Mouse (Mus musculus): Measurements from ENCODE around the gene Ptch2. TPM values are rescaled to one million over a fixed set of nuclear protein-coding genes. Genes with fewer than 3 reads are reported as not detected.

Gene Ptch2
- total RNA-seq, 2 experiments from 2014 or later = 1.7 to 3.5 TPM

DNA sequence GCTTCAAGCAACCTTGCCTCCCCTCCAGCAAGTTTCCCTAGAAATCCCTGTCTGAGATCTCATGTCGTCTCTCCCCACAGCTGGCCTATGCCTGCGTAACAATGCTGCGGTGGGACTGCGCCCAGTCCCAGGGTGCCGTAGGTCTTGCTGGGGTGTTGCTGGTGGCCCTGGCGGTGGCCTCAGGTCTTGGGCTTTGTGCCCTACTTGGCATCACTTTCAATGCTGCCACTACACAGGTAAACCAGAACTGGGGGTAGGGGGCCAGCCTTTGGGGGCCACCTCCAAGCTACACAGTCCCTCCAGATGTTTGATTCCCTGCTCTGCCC, 12.6 kb downstream of the Ptch2 start:
- Histone ChIP-seq H3K4me3 (no peak overlapping the region), H3K27ac (no peak overlapping the region)
- DNase-seq (ENCODE audit: extremely low spot score in 1 of 2, low spot score in 2 of 2) = no peak
- TF ChIP-seq CTCF (IDR thresholded peaks at IDR 0.05) = no peak
- intact Hi-C loops (cut with DNase I) = no loop called here

DNA sequence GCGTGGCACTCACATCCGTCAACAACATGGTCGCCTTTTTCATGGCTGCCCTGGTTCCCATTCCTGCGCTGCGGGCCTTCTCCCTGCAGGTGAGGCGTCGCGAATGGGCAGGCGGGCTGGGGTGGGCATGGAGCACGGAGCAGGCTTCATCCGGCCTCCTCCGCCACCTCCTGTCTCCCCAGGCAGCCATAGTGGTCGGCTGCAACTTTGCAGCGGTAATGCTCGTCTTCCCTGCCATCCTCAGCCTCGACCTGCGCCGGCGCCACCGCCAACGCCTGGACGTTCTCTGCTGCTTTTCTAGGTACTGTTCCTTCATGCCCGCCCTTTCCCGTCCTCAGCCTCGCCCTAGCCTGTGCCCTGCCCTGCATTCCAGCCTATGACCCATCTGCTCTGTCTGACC, 13.5 kb downstream of the Ptch2 start:
- no peak overlapping the region for H3K4me3 ChIP-seq
- no peak for DNase-seq (ENCODE audit: extremely low spot score in 1 of 2, low spot score in 2 of 2)
- intact Hi-C loops (cut with DNase I) = no loop called here
- TF ChIP-seq CTCF (IDR thresholded peaks at IDR 0.05) = no peak
- H3K27ac ChIP-seq = no peak overlapping the region

GRCm38 (mm10) chr4:117110249-117110648, 14.4 kb downstream of the Ptch2 start:
- TF ChIP-seq CTCF (IDR thresholded peaks at IDR 0.05) = no peak
- no peak overlapping the region for H3K4me3 ChIP-seq
- no peak overlapping the region for H3K27ac ChIP-seq
- intact Hi-C loops (cut with DNase I) = no loop called here
- DNase-seq (ENCODE audit: extremely low spot score in 1 of 2, low spot score in 2 of 2) = no peak

GRCm38 (mm10) chr4:117110985-117111384, 15.1 kb downstream of the Ptch2 start:
- Histone ChIP-seq H3K4me3 (no peak overlapping the region), H3K27ac (no peak overlapping the region)
- TF ChIP-seq CTCF (IDR thresholded peaks at IDR 0.05) = no peak
- DNase-seq (ENCODE audit: extremely low spot score in 1 of 2, low spot score in 2 of 2) = no peak
- intact Hi-C loops (cut with DNase I) = no loop called here

- TF ChIP-seq CTCF (IDR thresholded peaks at IDR 0.05) = no peak; the same call in 1 of the 2 replicates
- Histone ChIP-seq H3K4me3 (no peak overlapping the region), H3K27ac (no peak overlapping the region)
- intact Hi-C loops (cut with DNase I) = no loop called here
- DNase-seq (ENCODE audit: extremely low spot score in 1 of 2, low spot score in 2 of 2) = no peak
Measured at GRCm38 (mm10) chr4:117113237-117113636, 17.4 kb downstream of the Ptch2 start.

GRCm38 (mm10) chr4:117115592-117115991, 19.7 kb downstream of the Ptch2 start:
- H3K4me3 ChIP-seq = no peak overlapping the region
- no peak for DNase-seq (ENCODE audit: extremely low spot score in 1 of 2, low spot score in 2 of 2)
- intact Hi-C loops (cut with DNase I) = no loop called here
- no peak overlapping the region for H3K27ac ChIP-seq
- TF ChIP-seq CTCF (IDR thresholded peaks at IDR 0.05) = no peak

DNA sequence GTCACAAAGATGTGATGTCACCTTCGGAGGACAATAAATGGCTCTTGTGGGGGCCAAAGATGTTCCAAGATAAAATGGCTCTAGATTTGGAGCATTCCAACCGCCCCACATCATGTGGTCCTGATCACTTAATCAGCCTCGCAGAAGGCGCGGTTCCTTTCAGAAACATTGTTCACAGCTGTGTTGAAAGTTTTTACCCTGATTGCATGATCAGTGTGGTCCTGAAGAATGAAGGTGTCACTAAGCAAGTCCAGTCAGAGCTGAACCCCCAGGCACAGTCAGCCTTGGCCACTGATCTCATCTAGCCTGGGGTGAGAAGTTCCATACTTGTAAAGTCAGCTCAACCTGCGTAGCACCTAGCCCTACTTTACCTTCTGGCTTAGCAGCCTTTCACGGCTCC, 22.1 kb downstream of the Ptch2 start:
- no peak for DNase-seq (ENCODE audit: extremely low spot score in 1 of 2, low spot score in 2 of 2)
- no peak overlapping the region for H3K27ac ChIP-seq
- H3K4me3 ChIP-seq = no peak overlapping the region
- intact Hi-C loops (cut with DNase I) = no loop called here
- no peak for TF ChIP-seq CTCF (IDR thresholded peaks at IDR 0.05)

- intact Hi-C loops (cut with DNase I) = loop anchor here (2.0 kb wide), 1 partner anchor 125 kb away; the partner anchor contains the start of genes Hectd3 and Urod
- peak overlapping the region; percentile 92 for H3K4me3 ChIP-seq
- DNase-seq (ENCODE audit: extremely low spot score in 1 of 2, low spot score in 2 of 2) = no peak
- TF ChIP-seq CTCF (IDR thresholded peaks at IDR 0.05) = no peak
- H3K27ac ChIP-seq = peak overlapping the region; percentile 98
Measured at GRCm38 (mm10) chr4:117119636-117120035, 23.8 kb downstream of the Ptch2 start.

DNA sequence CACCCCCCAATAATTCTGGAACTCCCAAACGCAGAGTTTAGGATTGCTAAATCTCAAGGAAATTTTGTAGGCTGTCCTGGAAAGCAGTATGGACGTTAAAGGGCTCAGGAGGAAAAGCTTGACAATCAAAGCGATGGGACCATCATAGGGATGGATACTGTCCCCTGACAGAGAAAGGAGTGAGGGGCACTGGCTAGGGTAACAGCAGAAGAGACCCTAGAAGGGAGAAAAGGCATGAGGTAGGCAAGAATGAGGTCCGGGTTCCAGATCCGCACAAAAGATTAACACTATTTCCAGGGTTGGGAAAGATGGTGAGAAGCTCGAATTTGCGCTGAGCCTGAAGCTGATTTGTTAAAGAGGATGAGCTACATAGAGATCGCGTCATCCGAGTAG, 24.2 kb downstream of the Ptch2 start:
- H3K27ac ChIP-seq = peak overlapping the region; percentile 98
- DNase-seq (ENCODE audit: extremely low spot score in 1 of 2, low spot score in 2 of 2) = no peak
- intact Hi-C loops (cut with DNase I) = loop anchor here (2.0 kb wide), 1 partner anchor 125 kb away; the partner anchor contains the start of genes Hectd3 and Urod
- no peak for TF ChIP-seq CTCF (IDR thresholded peaks at IDR 0.05)
- H3K4me3 ChIP-seq = peak overlapping the region; percentile 92

- H3K27ac ChIP-seq = peak overlapping the region; percentile 98
- DNase-seq (ENCODE audit: extremely low spot score in 1 of 2, low spot score in 2 of 2) = peak; percentile 91 to 94
- intact Hi-C loops (cut with DNase I) = loop anchor here (2.0 kb wide), 1 partner anchor 126 kb away; the partner anchor contains the start of genes Hectd3 and Urod
- peak overlapping the region; percentile 92 for H3K4me3 ChIP-seq
- TF ChIP-seq CTCF (IDR thresholded peaks at IDR 0.05) = peak; percentile 87
Measured at GRCm38 (mm10) chr4:117120445-117121414, 24.9 kb downstream of the Ptch2 start.

GRCm38 (mm10) chr4:117122209-117122608, 26.3 kb downstream of the Ptch2 start:
- intact Hi-C loops (cut with DNase I) = no loop called here
- no peak for DNase-seq (ENCODE audit: extremely low spot score in 1 of 2, low spot score in 2 of 2)
- TF ChIP-seq CTCF (IDR thresholded peaks at IDR 0.05) = no peak
- no peak overlapping the region for H3K4me3 ChIP-seq
- H3K27ac ChIP-seq = no peak overlapping the region

DNA sequence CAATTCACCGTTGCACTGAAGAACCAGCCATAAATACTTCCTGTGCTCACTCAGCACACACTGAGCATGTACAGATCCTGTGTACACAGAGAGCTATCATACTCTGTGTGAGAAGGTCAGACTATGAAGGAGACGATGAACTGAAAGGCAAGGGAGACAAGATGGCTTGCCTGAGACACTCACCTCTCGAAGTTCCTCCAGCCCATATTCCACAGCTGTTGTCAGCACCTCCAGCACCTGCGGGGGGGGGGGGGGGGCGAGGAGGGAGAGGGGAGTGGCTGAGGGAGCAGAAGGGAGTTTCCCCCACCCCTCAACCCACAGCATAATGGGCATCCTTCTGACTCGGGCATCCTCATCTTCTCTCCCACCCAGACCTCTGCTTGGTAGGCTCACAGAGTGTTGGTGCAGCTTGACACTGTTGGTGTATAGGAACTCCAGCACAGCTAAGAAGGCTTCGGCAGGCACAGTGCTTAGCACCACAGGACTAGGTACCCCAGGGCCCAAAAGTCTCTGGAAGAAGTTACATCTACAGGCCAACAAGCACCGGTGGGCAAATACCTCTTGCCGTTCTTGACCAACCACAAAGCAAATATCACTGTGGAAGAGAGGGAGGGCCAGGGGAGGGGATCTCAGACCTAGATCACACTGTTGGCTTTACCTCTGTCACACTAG, 27.8 kb downstream of the Ptch2 start:
- no peak overlapping the region for H3K4me3 ChIP-seq
- TF ChIP-seq CTCF (IDR thresholded peaks at IDR 0.05) = no peak
- no peak for DNase-seq (ENCODE audit: extremely low spot score in 1 of 2, low spot score in 2 of 2)
- no peak overlapping the region for H3K27ac ChIP-seq
- intact Hi-C loops (cut with DNase I) = no loop called here

All from left cerebral cortex, adult 2 months (tissue).